Mouse (Mus musculus) urinary bladder, adult 2 months (tissue): Measurements from ENCODE around the gene Slc39a8. TPM values are rescaled to one million over a fixed set of nuclear protein-coding genes. Genes with fewer than 3 reads are reported as not detected.

Experiments used
- DNase-seq: peaks from one replicate; pipeline ENCODE4 v3.0.0; 2022; ENCODE audit warnings: low spot score
- polyA plus RNA-seq: library from polyadenylated mRNA; depleted of rRNA; stranded (reverse); fragments of >200 nt; gene quantifications from 2 replicates; pipeline ENCODE4 v1.2.3, GENCODE M21; 2012

Gene Slc39a8
- polyA plus RNA-seq, 1 experiment = 5.0 TPM

DNA sequence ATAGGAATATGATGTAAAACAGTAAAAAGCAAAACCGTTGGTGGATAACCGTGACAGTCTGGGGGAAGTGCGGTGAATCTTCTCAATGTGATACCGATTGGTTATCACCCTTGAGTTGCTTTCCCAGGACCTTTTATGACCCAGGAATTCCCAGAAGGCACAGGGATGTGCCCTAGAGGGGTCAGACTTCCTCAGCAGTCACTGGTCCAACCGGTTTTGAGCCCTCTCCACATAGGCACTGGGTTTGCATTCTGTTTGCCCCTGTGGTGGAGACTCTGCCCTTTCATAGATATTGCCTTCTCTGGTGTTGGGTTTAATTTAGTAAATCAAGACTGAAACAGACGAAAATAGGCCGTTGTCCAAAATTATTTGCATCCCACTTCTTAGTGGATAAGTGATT lies 20.8 kb downstream of the Slc39a8 start:
- DNase-seq = no peak

DNA sequence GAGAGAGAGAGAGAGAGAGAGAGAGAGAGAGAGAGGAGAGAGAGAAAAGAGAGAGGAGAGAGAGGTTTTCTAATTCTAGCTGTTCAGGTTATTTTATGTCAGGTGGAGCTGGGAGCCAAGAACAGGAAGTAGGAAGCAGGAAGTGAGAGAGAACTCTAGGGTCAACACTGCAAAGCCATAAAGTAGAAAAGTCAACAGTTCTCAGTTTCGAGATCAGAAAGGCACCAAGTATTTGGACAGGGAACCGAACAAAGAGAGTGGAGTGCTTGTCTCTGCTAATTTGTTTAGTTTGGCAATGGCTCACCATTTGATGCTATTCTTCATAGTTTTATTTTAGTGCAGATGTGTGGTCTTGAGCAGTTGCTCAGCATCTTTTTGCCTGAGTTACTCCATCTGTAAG lies 26.5 kb downstream of the Slc39a8 start:
- no peak for DNase-seq

DNA sequence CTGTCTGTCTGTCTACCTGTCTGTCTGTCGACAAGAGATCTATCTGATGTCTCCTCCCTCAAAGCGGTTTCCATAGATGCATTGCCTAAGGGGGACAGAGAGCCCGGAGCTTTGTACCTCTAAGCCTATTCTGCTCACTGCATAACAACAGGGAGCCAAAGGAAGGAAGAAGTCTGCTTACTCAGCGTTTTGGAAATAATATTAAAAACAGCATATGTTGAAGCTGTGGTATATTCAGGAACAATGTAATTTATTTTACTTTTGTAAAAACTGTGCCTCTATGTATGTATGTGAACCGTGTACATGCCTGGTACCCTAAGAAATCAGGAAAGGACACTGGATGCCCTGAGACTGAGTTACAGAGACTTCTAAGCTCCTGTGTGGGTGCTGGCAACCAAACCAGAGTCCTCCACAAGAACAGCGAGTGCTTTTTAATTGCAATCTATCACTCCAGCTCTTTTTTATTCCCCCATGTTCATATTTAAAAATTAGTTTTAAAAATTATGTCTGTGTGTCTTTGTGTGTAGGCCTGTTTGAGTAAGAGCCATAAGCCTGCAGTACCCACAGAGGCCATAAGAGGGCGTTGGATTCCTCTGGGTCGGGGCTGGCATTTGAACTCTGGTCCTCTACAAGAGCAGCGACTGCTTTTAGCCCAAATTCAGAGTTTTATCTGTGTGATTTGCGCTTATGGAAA lies 28.7 kb downstream of the Slc39a8 start:
- no peak for DNase-seq

DNA sequence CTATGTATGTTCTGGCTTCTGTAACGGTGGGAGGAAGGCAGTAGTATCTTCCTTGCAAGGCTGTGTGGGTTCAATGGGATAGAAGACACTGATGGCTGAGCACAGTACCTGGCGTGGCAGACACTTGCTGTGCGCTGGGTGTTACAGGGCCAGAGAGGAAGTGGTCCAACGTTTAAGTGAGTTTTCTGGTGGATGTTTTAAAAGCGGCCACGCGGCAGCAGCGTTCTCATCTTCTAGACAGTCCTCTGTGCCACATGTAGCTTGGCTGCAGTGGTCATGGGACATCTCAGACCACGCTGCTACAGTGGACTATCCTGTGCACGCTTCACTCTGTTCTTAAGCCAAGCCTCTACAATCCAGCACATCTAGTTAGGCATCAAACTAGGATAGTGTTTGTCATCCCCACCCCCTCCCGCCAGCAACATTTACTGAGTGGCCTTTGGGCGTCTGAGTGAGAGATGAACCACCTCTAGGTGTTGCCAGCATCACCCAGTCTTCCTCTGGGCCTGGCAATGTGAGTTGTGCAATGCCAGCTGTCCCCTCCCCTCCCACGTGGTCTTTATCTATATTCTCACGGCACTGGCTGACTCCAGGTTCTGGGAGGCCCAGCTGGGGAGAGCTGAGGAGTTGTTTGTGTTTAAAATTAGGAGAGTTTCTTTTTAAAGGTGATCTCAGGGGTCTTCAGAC lies 29.4 kb downstream of the Slc39a8 start:
- no peak for DNase-seq

DNA sequence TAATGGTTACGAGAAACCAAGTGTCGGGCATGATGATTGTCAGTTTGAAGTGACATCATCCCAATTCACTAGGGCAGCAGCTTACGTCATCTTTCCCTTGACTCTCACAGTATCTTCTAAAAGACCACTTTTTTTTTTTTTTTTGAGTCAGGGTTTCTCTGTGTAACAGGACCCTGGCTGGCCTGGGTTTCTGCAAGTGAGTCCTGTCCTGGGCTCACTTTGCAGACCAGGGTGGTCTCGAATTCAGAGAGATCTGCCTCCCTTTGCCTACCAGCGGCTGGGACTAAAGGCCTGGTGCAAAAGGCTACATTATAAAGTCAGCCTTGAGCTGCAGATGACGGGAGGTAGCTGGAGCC lies 29.9 kb downstream of the Slc39a8 start:
- DNase-seq = no peak

DNA sequence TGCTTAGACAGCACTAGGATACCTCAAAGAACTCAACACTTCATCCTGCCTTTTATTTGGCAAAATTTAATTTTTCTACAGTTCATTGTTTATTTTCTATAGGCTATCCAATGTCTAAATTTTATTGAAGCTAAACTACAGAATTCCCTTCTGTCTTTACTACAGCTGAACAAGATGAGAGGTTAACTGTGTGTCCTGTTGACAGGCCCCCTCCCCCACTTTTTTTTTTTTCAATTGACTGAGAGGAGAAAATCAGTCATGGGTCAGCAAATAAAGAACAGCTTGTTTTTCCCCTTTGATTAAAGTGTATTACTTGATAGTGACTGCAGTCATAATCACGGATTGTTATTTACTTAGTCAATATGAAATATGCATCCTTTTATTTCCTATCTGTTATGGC lies 31.2 kb downstream of the Slc39a8 start:
- no peak for DNase-seq

DNA sequence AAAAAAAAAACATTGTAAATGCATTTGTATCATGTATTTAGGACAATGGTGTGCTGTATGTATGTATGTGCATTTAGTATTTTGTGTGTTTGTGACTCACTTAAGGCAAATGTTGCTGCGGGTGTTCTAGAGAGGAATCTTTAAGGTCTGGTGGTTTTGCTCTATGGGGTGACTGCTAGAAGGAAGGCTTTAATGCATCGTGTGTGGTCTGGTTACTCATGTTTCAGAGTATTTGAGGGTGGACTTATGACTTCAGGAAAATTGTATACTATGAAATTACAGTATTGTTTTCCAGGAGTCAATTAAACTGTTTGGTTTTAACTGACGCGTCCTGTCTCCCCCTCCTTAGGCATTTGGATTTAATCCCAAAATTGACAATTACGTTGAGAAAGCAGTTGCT lies 32.1 kb downstream of the Slc39a8 start:
- DNase-seq = no peak

DNA sequence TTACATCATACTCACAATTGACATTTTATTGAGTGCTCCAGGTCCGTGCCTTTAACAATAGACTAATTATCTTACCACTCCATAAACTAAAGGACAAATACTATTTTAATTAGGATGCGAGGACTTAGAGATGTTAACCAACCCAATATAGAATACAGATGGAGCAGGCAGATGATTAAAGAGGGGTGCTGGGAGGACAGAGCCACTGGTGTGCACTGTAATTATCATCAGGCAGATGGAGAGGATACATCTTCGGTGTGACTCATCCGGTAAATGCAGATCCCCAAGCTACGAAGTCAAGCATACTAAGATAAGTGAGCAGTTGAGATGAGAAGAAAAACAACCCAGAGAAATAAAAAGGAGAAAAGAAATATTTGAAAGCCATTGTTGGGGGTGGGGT lies 34.4 kb downstream of the Slc39a8 start:
- no peak for DNase-seq

DNA sequence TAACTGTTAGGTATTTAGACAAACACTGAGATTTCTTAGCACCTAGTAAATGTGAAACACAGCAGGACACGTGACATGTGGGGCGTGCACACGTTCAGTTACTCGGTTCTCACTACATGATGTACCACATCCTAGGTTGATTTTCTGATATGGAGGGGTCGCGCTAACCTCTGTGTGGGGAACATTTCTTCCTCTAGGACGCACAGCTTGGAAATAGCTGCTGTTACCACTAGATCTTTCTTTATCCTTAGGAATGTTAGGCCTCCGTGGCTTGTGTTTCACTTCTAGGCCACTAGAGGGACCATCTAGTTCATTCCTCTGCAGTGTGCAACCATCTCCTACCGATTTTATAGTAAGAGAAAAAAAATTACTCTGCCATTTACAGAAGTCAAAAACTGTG lies 37.7 kb downstream of the Slc39a8 start:
- no peak for DNase-seq

DNA sequence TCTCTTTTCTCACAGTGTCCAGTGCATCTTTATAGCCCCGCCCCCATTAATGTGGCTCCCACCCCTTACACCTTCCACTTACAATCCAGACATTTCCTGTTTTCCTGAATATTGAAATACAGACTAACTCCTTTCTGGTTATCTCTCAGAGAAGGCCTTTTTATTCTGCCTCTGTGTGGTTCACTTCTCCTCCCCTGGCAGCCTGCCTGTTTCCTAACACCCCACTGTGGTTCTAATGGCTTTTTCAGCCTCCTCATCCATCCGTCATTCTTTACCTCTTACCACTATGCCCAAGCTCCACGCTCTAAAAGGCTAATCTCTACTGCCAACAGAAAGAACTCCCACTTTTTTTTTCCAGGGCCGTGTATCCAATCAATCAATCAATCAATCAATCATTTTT lies 44.0 kb downstream of the Slc39a8 start:
- no peak for DNase-seq

DNA sequence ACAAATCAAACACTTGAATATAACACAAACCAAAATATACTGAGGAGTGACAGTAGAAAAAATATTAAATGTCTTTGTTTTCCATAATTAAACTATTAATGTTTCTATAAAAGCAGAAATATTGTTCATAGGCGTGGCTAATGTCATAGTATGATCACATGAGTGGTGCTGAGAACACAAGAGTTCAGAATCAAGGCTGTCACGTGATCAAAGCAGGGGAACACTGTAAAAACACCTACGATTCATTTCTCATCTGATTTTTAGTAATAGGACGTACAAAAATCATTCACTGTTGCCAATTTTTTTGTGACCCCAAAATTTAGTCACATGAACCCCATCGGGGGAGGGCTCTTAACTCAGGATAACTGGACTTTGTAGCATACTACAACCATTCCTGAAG lies 47.2 kb downstream of the Slc39a8 start:
- DNase-seq = no peak

DNA sequence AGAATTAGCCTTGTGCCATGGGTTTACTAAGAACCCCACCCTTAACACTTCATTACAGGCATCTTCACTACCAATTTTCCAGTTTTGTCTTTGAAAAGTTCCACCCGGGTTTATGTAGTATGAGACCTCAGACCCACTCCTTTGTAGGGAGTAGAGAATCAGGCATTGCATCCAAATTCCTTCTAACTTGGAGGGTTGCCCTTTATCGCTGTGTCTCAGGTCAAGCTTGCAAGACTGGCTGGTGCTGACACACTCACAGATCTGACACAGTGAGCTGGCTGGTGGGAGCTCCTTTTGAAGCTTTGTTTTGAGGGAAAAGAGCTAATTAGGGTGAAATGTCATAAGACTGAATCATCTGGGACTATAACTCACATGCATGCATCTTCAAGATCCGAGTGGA lies 48.5 kb downstream of the Slc39a8 start:
- no peak for DNase-seq

DNA sequence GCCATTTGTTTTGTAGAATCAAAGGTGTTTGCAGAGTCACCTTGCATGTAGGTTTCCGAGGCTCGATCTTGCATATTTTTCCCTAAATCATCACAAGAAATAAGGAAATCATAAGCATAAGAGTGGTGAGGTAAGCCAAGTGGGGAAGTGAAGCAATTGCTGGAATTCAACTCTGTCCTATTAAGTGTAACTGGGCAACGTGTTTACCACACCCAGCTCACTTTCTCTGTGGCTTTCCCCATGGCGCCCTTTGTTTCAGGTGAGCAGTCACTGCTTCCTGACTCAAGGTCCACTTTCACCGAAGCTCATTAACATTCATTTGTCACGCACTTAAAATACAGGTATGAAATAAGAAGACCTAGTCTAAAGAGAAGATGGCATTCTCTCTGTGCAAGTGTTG lies 53.0 kb downstream of the Slc39a8 start:
- DNase-seq = no peak

DNA sequence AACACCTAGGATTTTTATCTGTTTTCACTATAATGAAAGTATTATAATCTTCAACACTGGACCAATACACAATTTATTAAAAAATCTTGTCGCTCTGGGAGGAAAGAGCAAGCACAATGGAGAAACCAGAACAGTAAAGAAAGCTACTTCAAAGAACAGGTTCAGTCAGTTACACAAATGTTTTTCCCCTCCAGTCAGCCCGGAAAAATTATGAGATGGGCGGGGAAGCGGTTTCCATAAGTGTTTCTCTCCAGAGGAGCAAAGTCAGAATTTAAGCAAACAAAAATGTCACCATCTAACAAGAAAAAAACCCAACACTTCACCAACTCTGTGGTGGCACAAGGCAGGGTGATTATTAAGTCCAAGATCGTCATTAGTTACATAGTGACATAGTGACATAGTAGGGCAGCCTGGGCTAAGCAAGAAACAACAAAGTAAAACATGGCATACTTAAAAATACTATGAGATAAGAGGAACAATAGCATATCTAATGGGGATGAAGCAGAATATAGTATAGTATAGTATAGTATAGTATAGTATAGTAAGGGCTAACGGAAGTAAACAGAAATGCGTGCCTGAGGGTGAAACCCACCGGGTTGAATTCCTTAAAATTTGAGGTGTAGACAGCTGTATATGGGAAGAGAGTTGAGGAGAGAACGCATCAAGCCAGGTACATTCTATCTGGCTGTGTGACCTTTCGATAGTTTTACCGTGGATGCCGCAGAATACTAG lies 61.0 kb downstream of the Slc39a8 start:
- DNase-seq = no peak

DNA sequence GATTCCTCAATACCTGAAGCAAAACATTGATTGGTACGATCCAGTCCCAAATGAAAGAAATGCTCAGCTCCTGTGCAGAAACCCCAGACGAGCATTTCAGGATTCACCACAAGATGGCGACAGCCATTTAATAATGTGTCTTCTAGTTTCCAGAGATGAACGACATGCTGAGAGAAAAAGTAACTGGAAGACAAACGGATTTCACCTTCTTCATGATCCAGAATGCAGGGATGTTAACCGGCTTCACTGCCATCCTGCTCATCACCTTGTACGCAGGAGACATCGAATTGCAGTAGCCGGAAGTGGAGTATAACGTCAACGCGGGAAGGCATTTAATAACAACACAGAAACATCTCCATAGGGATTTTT lies 61.6 kb downstream of the Slc39a8 start:
- no peak for DNase-seq

DNA sequence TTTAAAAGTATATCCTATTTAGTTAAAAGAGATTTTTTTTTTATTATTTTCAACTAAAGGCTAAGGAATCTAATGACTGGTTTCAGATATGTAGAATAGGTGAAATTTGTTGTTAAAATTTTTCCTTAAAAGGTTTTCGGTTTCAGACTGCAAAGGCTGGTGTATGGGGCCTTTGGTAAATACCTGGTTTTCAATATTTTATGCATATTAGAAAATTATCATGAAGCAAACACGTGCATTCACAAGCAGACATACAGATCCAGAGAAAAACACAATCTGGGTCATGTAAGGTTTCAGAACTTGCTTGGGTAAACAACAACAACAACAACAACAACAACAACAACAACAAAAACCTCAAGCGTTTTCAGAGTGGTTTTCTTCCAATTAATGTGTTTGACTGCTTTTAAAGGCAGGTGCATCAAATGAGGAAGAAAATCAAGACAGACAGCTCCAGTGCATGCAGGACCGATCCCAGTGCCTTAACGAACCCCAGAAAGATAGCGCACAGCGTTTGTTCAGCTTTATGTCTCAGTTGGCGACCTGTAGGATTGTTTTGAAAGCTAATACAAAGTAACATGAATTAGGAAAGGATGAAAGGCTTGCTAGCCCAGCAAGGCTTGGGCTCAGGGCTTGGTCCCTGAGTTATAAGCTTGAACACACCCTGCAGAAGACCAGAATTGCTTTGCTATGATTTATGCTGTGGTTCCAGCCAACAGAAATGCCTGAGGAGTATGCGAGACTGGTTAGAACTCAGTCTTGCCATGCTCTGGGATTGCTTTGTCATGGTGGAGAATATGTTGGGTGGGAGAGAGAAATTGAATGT lies 62.2 kb downstream of the Slc39a8 start:
- no peak for DNase-seq

DNA sequence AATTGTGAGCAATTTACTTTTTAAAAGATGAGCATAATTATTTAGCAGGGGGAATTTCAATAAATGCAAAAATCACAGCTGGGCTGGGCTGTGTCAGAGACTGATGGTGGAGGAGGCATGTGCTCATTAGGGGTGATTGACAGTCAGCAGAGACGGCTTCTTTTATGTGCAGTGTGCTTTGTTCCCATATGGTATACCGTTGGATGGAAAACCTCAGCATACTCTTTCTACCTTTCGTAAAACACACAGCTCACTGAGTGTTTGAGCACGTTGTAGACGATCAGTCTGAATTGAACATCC lies 62.7 kb downstream of the Slc39a8 start:
- no peak for DNase-seq

DNA sequence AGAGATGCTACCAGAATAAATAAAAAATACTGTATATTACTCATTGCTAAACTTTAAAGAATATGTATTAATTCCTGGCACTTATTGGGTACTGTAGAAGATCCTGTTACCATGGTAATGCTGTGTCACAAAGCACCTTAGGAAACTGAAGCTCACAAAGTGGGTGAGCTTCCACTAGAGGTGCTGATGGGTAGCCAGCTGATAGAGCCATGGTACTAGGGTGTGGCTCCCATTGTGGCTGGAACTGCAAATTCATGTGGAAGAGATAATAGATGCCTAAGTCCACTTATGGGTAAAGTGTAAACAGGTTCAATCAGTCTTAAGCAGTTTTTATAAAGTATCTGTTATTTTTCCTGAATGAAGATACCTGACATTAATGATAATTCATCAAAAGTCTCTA lies 64.3 kb downstream of the Slc39a8 start:
- no peak for DNase-seq

DNA sequence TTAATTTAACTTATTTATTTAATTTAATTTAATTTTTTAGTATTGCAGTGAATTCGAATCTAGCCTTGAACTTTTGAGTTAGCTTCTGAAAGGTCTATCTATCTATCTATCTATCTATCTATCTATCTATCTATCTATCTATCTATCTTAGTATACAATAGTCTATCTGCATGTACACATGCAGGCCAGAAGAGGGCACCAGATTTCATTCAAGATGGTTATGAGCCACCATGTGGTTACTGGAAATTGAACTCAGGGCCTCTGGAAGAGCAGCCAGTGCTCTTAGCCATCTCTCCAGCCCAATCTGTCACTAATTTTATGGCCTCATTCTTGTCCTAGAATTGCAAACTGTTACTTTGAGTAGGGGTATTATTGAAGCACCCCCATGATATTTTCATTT lies 78.3 kb downstream of the Slc39a8 start:
- DNase-seq = no peak

DNA sequence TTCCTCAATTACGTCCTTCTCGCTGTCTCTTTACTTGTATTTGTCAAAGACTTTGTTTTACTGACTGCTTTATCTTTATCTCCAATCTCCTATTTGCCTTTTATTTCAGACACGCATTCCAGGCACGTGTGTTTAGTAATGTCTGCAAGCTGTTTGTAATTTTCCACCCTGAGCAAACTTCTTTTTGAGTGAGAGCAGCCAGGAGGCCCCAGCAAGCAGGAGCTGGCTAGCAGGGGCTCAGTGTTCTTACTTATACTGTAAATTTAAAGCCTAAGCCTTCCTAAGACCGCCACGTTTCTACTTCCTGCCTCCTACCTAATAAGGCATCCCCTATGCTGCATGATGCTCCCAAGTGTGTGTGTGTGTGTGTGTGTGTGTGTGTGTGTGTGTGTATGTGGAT lies 79.8 kb downstream of the Slc39a8 start:
- no peak for DNase-seq

DNA sequence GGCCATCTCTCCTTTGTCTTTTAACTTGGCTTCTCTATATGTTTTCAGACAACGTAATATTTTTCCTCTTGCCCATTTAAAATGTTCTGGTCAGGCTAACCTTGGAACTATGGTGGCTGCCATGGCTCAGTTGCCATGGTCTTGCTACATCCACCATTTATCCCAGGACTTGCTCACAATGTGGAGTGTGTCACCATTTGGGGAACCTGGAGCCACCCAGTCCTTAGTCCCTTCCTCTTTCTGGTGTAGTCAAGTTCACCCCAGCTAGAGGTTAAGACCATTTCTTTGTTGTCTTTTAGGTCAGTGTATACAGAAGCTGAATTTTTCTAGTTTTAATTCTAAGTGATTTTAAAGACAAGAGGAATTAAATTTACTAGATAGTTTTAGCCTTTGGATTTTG lies 80.7 kb downstream of the Slc39a8 start:
- no peak for DNase-seq

DNA sequence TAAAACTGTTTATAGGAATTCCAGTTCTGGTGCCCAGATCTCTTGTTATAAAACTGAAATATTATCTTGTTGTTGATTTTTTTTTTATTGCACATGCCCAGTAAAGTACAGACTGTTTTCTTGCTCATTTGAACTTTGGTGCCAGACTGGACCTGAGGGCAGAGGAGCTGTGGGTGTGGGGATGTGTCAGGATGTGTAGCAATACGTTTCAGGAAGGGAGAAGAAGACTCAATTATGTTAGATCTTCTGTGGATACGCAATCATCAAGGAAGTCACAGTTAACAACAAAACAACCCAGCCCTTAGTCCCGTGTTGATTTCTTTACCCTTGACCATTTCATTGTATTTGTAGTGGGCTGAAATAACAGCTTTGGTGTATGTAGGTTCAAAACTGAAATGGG lies 81.9 kb downstream of the Slc39a8 start:
- DNase-seq = no peak

DNA sequence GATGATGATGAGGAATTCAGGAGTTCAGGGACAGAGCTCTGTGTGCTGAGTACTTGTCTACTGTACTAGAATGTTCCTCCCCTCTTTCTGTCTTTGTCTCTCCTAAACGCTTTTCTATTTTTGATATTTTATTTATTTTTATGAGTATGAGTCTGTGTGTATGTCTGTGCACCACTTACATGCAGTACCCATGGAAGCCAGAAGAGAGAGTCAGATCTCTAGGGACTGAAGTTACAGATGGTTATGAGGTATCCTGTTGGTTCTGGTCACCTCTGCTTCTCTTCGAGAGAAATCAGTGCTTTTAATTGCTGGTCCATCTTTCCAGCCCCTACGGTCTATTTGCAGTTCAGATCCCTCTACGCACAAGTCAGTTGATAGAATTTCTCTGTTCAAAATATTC lies 90.9 kb downstream of the Slc39a8 start:
- DNase-seq = no peak
